Mouse (Mus musculus) hematopoietic stem cell, adult 5-6 weeks (primary cell): ENCODE data around the gene Mrpl12. TPM values are rescaled to one million over a fixed set of nuclear protein-coding genes. Genes with fewer than 3 reads are reported as not detected.

ENCODE experiments used
- ATAC-seq, 2 experiments: fragments of 125-278 bp in 1 of 2; replicated peaks in 1 of 2; 2 replicates each; pipeline ENCODE4 v1.8.0; 2016 to 2017; ENCODE audit warnings: inconsistent platforms in 2 of 2, mild to moderate bottlenecking in 2 of 2, moderate number of reproducible peaks in 2 of 2, low read depth in 1 of 2, moderate TSS enrichment in 1 of 2; ENCODE audit not compliant: low FRiP score in 2 of 2, poor library complexity in 2 of 2, severe bottlenecking in 2 of 2, insufficient read depth in 1 of 2, low TSS enrichment in 1 of 2
- total RNA-seq: library from RNA; stranded (forward); fragments of 172-1452, 232-1000 nt; gene quantifications from 2 replicates; pipeline ENCODE4 v1.2.3, GENCODE M21; 2017

Mrpl12 gene
- total RNA-seq, 1 experiment from 2014 or later: 112 TPM

DNA sequence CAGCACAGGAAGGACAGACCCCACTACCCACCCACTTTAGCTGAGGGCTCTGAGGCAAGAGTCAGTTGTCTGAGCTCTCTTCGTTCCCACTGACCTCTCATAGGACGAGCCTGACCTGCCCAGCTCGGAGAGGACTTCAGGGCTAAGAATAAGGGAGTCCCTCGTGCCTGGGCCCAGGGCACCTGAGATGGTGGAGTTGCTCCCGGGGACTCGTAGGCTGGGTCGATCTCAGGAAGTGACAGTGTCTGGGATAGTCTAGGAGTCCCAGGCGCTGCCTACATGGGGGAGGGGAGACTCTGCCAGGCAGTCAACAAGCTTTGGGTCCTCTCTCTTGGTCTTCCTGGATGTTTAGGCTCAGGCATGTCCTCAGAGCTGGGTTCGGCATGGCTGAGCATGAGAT lies 36.1 kb downstream of the Mrpl12 start:
- no peak for ATAC-seq

DNA sequence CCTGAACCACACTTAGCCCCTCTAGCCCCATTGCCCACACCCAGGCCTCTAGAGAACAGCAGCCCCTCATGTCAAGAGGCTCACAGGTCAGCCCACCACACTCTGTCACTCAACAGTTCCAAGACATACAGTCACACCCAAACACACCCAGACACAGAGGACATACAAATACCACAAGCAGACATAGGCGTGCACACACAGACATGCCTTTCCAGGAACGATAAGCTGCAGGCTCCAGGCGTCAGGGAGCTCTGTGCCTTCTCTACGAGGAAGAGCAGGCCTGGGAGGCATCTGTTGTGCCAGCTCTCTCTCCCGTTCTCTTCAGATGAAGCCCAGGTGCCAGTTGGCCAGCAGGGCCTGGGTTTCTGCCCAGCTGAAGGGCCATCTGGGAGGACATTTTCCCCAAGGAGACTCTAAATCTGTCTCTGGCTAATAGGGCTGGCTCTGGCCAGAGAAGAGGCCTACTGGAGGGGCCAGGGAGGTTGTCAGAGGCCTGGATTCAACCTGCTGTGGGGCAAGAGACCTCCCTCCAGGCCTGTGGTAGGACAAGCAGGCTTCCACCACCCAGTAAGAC lies 36.6 kb downstream of the Mrpl12 start:
- no peak for ATAC-seq

DNA sequence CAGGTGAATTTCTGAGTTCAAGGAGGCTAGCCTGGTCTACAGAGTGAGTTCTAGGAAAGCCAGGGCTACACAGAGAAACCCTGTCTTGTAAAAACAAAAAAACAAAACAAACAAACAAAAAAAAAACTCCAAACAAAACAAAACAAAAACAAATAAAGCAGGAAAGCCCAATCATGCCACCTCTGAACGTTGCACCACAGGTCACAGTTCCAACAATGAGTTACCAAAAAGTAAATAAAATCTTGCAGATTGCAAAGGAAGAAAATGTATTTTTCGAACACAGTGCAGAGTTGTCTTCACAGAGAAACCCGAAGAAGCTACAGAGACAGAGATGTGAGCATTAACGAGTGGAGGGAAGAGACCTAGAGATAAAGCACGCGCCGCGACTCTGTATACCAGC lies 38.2 kb downstream of the Mrpl12 start:
- no peak for ATAC-seq

DNA sequence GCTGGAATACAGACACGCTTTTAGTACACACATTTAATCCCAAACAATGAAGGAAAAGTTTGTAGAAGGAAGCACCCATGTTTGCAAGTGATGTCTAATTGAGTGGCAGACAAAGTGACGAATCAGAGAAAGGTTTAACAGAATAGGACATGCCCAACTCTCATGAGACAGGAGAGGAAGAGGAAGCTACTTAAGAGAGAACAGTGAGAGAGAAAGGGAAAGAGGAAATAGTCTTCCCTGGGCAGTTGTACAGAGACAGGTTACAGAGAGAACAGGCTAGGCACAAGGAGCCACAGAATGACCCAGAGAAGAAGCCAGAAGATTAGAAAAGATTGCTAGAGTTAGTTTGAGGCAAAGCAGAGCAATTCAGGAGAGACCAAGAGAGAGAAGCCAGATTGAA lies 41.5 kb downstream of the Mrpl12 start:
- no peak; a peak in 1 of 4 replicates for ATAC-seq

DNA sequence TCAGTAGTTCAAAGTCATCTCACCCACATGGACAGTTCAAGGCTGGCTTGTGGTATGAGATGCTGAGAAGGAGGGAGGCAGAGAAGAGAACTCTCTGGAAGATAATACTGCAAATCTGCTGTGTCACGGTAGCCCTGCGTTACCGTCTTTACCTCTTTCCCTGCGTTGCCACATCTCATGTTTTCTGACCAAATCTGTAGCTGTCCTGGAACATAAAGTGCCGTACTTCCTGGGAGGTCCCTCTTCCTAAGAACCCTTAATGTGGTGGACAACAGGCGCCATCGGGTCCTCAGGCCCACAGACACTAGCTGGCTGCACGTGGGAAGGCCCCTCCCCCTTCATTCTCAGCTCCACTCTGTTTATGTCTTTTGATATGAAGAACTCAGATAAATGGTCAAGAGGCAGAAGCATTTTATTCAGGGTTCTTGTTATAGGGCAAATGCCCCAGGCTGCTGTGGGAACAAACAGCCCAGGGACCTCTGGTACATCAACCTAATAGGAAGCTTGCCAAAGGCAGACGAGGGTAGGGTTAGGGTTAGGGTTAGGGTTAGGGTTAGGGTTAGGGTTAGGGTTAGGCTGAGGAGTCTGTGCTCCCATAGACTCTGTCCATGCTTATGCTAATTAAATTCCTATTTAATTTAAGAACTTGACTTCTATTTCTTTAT lies 43.4 kb downstream of the Mrpl12 start:
- no peak for ATAC-seq

DNA sequence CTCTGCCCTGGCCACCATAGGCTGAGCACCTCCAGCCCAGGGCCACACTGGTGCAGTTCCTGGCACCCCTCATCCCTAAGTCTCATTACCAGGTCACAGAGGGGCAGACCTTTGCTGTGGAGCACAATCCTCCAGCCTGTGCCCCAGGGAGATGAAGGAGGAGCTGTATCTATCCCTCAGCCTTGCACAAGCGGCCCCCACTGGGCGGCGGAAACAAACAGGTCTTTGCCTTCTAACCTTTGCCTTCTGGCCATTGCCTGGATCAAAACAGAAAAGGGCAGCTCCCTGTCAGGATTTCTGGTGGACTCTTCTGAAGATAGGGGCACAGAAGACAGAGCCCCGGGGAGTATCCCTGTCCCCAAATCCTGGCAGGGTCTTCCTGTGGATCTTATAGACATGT lies 44.5 kb downstream of the Mrpl12 start:
- ATAC-seq: no peak

DNA sequence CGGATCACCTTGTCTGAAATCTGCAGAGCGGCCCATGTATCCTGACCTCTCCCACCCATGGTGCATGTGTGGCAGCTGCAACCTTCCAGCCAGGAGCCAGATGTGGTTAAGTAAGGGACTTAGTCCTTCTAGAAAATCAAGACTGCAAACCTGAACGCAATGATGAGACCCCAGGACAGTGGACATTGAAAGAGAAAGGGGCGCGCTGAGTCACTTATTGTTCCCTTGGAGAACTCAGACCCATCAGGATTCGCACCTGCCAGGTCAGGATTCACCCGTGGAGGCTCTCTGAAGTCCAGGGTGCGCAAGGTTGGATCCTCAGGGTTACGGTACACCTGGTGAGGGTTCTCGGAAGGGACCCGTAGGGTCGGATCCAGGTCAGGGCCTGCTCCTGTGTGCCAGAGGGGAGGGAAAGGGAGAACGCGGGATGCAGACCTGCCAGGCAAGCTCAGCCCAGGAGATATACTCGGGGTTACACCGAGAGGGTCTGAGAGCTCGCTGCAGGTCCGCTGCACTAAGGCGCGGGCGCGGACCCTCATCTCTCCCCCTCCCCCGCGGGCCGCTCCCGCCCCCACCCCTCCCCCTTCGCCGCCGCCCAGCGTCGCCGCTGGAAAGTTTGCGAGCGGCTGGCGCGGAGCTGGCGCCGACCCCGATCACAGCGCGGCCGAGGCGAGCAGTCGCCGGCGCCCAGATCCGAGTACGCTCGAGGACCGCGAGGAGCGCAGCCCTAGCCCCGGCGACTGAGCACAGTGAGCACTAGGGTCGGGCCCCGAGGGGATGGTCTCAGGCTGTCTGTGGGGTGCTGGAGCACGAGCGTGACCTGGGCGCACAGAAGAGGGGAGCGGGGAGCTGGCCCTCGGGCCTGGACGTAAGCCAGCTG lies 45.9 kb downstream of the Mrpl12 start, which contains the start of gene Gcgr:
Gcgr (plus strand) TSS at position 615 of the 880 bp plus-strand sequence.
- ATAC-seq: no peak

DNA sequence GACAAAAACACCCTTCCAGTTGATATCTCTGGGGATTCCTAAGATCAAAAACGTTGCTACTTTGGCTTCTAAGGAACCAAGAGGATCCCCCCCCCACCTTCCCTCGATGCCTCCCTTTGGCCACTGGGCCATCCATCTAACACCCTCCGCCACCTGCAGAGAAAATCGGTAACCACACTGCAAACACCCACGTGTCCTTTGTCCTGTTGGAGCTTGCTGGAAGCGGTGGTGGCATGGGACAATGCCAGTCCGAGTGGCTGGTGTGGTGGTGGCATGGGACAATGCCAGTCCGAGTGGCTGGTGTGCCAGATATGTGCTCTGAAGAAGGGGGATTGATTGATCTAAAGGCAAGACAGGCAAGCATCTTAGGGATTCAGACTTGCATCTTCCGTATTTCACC lies 47.2 kb downstream of the Mrpl12 start:
- ATAC-seq: no peak

DNA sequence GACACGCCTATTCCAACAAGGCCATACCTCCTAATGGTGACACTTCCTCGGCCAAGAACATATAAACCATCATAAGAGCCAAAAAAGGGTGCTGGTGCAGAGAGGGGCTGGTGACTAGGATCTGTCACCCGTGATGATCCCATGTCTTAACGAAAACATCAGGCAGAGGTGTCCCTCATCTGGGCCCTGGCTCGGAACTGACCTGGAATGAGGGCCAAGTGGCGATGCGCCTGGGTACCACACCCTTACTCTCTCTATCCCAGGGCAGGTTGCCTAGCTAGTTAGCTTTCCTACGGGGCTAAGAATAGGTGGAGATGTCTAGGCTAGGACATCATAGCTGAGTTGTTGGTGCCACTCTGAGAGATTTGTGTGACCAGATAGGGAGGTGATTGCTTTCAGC lies 49.7 kb downstream of the Mrpl12 start:
- no peak for ATAC-seq

DNA sequence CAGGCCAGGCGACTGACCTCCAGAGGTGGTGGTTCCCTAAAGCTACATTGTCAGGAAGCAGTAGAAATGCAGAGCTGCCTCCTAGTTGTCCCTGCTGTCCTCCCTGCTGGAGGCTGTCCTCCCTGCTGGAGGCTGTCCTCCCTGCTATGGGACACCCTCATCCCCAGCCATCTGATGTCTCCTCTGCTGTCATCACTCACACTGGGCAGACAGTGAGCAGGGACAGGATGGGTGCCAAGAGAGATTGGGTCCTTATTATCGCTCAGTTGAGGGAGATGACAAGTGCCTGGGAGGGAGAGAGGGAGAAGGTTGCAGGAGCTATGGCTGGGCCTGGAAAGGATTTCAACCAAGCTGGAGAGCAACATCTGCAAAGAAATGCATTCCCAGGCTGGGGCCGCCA lies 50.7 kb downstream of the Mrpl12 start:
- ATAC-seq: no peak

DNA sequence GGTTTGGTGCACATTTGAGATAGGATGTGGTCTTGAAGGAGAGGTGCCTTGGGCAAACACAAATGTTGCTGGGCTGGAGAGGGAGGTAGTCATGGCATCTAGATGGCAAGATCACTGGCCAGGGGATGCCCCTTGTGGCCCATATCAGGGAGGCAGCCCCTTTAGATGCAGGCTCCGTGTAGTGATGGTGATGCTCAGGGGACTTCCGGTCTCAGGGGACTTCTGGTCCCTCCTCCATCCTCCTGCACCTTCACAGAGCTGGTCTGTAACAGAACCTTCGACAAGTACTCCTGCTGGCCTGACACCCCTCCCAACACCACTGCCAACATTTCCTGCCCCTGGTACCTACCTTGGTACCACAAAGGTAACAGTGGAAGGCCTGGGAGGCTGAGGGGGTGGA lies 51.4 kb downstream of the Mrpl12 start:
- no peak for ATAC-seq

DNA sequence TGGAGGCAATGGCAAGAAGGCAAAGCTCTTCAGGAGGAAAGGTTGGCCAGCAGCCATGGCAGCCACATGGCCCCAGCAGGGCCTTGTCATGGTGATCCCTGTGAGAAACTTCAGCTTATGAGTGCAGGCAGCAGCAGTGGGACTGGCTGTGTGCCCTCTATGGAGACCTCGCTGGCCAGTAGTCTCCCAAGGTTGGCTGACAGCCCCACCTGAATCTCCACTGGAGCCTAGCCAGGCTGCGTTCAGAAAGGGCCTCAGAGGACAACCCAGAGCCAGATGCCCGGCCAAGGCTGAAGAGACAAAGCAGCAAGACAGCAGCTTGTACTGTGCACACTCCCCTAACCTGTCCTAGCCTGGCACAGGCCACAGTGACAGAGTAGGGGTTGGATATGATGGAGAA lies 54.1 kb downstream of the Mrpl12 start:
- no peak for ATAC-seq

Other genes with a start within 250 kb of the Mrpl12 start
- 814 and 932 TPM in 2 replicates for gene Actg1, start 136.1 kb upstream of the Mrpl12 start, total RNA-seq
- 0.15 TPM in 1 of 2 replicates, not detected in the other for gene Fscn2, start 123.1 kb upstream of the Mrpl12 start, total RNA-seq
- gene Faap100, start 105.8 kb upstream of the Mrpl12 start, total RNA-seq: 9.9 and 20.1 TPM in 2 replicates
- 30.3 and 43.1 TPM in 2 replicates for gene Nploc4, start 46.9 kb upstream of the Mrpl12 start, total RNA-seq
- gene Tspan10, start 42.0 kb upstream of the Mrpl12 start, total RNA-seq: not detected in 2 replicates
- not detected in 2 replicates for gene Pde6g, start 31.1 kb upstream of the Mrpl12 start, total RNA-seq
- 10.2 and 12.0 TPM in 2 replicates for gene Oxld1, start 26.5 kb upstream of the Mrpl12 start, total RNA-seq
- gene Ccdc137, start 26.5 kb upstream of the Mrpl12 start, total RNA-seq: 58.3 and 96.4 TPM in 2 replicates
- 12.8 and 24.0 TPM in 2 replicates for gene Arl16, start 17.0 kb upstream of the Mrpl12 start, total RNA-seq
- gene Slc25a10, start 7.2 kb downstream of the Mrpl12 start, total RNA-seq: 10.8 and 11.4 TPM in 2 replicates
- gene Gcgr, start 46.1 kb downstream of the Mrpl12 start, total RNA-seq: not detected in 2 replicates
- 11.6 and 21.4 TPM in 2 replicates for gene Mcrip1, start 65.1 kb downstream of the Mrpl12 start, total RNA-seq
- not detected in 2 replicates for gene Ppp1r27, start 66.5 kb downstream of the Mrpl12 start, total RNA-seq
- gene P4hb, start 88.6 kb downstream of the Mrpl12 start, total RNA-seq: 384 and 534 TPM in 2 replicates
- gene Arhgdia, start 97.0 kb downstream of the Mrpl12 start, total RNA-seq: 110 and 120 TPM in 2 replicates
- gene Alyref, start 113.8 kb downstream of the Mrpl12 start, total RNA-seq: 110 and 227 TPM in 2 replicates
- 18.1 and 32.6 TPM in 2 replicates for gene Anapc11, start 113.8 kb downstream of the Mrpl12 start, total RNA-seq
- not detected in 2 replicates for gene Npb, start 123.9 kb downstream of the Mrpl12 start, total RNA-seq
- gene Pcyt2, start 133.3 kb downstream of the Mrpl12 start, total RNA-seq: 38.6 and 41.7 TPM in 2 replicates
- 52.4 and 56.7 TPM in 2 replicates for gene Sirt7, start 140.6 kb downstream of the Mrpl12 start, total RNA-seq
- gene Mafg, start 149.0 kb downstream of the Mrpl12 start, total RNA-seq: 18.1 and 33.2 TPM in 2 replicates
- 0.88 and 2.1 TPM in 2 replicates for gene Pycr1, start 159.2 kb downstream of the Mrpl12 start, total RNA-seq
- gene Myadml2, start 163.5 kb downstream of the Mrpl12 start, total RNA-seq: 0.94 TPM in 1 of 2 replicates, not detected in the other
- gene Notum, start 176.6 kb downstream of the Mrpl12 start, total RNA-seq: not detected in 2 replicates
- gene Aspscr1, start 188.4 kb downstream of the Mrpl12 start, total RNA-seq: 37.1 and 48.8 TPM in 2 replicates
- gene Cenpx, start 229.1 kb downstream of the Mrpl12 start, total RNA-seq: 58.2 and 91.7 TPM in 2 replicates
- gene Lrrc45, start 229.3 kb downstream of the Mrpl12 start, total RNA-seq: 34.2 and 34.5 TPM in 2 replicates
- not detected in 2 replicates for gene Rac3, start 236.9 kb downstream of the Mrpl12 start, total RNA-seq
- gene Dcxr, start 242.7 kb downstream of the Mrpl12 start, total RNA-seq: 12.5 and 21.0 TPM in 2 replicates
- gene Cbr2, start 247.5 kb downstream of the Mrpl12 start, total RNA-seq: not detected in 2 replicates